In the genomic region with DNA sequence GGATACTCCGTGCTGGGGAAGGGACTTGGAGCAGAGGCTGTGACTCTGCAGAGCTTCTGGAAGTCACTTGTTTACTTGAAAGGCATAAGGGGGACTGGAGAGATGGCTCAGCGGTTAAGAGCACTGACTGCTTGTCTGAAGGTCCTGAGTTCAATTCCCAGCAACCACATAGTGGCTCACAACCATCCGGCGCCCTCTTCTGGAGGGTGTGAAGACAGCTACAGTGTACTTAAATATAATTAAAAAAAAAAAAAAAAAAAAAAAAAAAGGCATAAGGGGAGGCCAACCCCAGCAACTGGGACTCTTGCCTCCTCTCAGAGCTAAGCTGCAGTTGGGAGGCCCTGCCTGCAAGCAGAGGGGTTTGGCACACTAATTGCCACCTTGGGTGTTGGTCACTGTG, we compare ENCODE assay signal across 13 mouse cellular contexts. TPM values are rescaled to one million over a fixed set of nuclear protein-coding genes. Genes with fewer than 3 reads are reported as not detected.
DNase-seq lines count a peak whose midpoint lies in the region; ATAC-seq and TF ChIP-seq lines count a peak whose summit lies in the region.
"Had no signal": no experiment of that assay in that cellular context is flagged by ENCODE, and none has a peak within 500 bp of the region (broad histone marks: within the 10 kb centered on the region; RNA-seq: fewer than 3 reads in every experiment).

No protein-coding gene starts in this region.

- no peak overlapping the region for H3K27ac ChIP-seq in lung, embryonic 14.5 days (ENCODE audit: low read depth)
- H3K27ac ChIP-seq in midbrain, postnatal 0 days (ENCODE audit: low read depth, low read length), result peak overlapping the region; percentile 60

- peaks cover 6% of the 10 kb centered on the region for H3K4me1 ChIP-seq in lung, embryonic 14.5 days (ENCODE audit: insufficient read depth)
- 0 out of 2 replicates have a peak, but pooled peaks cover 2% of the 10 kb centered on the region for H3K4me1 ChIP-seq in midbrain, postnatal 0 days (ENCODE audit: insufficient read depth, low read length)

- ATAC-seq in lung, embryonic 14.5 days (ENCODE audit: insufficient read depth), result no peak
- ATAC-seq in midbrain, postnatal 0 days (ENCODE audit: low FRiP score), result no peak

- H3K4me3 ChIP-seq in lung, embryonic 14.5 days (ENCODE audit: low read depth, low read length), result no peak overlapping the region
- no peak overlapping the region for H3K4me3 ChIP-seq in midbrain, postnatal 0 days (ENCODE audit: low read depth, low read length)
- H3K4me3 ChIP-seq: erythroblast, embryonic 14.5 days had no signal

- H3K27me3 ChIP-seq in lung, embryonic 14.5 days (ENCODE audit: insufficient read depth, low read length), result no peaks in the 10 kb centered on the region
- H3K27me3 ChIP-seq in midbrain, postnatal 0 days (ENCODE audit: insufficient read depth, low read length), result no peaks in the 10 kb centered on the region

- H3K36me3 ChIP-seq in lung, embryonic 14.5 days (ENCODE audit: insufficient read depth), result no peaks in the 10 kb centered on the region
- H3K36me3 ChIP-seq in midbrain, postnatal 0 days (ENCODE audit: insufficient read depth, low read length), result no peaks in the 10 kb centered on the region

- 45% methylated on average over 4 of the region's 4 CpGs for WGBS in lung, embryonic 14.5 days
- 79% methylated on average over 4 of the region's 4 CpGs for WGBS in midbrain, postnatal 0 days

- no peak overlapping the region for H3K9ac ChIP-seq in lung, embryonic 14.5 days
- no peak overlapping the region for H3K9ac ChIP-seq in midbrain, postnatal 0 days (replicated peaks; ENCODE audit: low read length, poor library complexity, severe bottlenecking)

- 0 out of 2 replicates have a peak, but pooled peaks have one; percentile 18 for TF ChIP-seq CTCF in lung, embryonic 14.5 days (IDR thresholded peaks at IDR 0.05; ENCODE audit: low read depth)
- TF ChIP-seq CTCF in brain, embryonic 14.5 days (IDR thresholded peaks at IDR 0.05; ENCODE audit: borderline replicate concordance, extremely low read depth, insufficient read depth, insufficient read length), result no peak
- peak; percentile 35 for TF ChIP-seq CTCF in midbrain, postnatal 0 days (IDR thresholded peaks at IDR 0.05)

- no peak for TF ChIP-seq POLR2A in brain, embryonic 14.5 days (IDR thresholded peaks at IDR 0.05; ENCODE audit: borderline replicate concordance, extremely low read depth, insufficient read depth, insufficient read length, poor library complexity, severe bottlenecking)

- peak; percentile 36 for DNase-seq in embryo, embryonic 10 days (ENCODE audit: low spot score)
- no peak for DNase-seq in embryo, embryonic 11 days
- peak; percentile 16 for DNase-seq in lung, embryonic 14.5 days
- DNase-seq in lung, postnatal 10 days, result no peak
- DNase-seq in brain, embryonic 14.5 days (ENCODE audit: low read depth), result peak; percentile 17
- DNase-seq in midbrain, postnatal 0 days (ENCODE audit: low spot score), result no peak
- DNase-seq in gastrocnemius, adult 8-10 months (ENCODE audit: low spot score in 2 of 2), result no peak
- no peak for DNase-seq in layer of hippocampus, adult 11-12 months (ENCODE audit: low spot score)
- DNase-seq: cerebellum, adult 9-11 months; heart, adult 11 months had no signal

- H3K4me2 ChIP-seq in lung, embryonic 14.5 days, result no peak overlapping the region
- no peak overlapping the region for H3K4me2 ChIP-seq in midbrain, postnatal 0 days (ENCODE audit: low read depth, low read length, poor library complexity, severe bottlenecking)

- no peaks in the 10 kb centered on the region for H3K9me3 ChIP-seq in lung, embryonic 14.5 days (ENCODE audit: low read depth, low read length)
- no peaks in the 10 kb centered on the region for H3K9me3 ChIP-seq in midbrain, postnatal 0 days (ENCODE audit: low read length)

RNA-seq across cellular contexts. Expression of a gene that starts 24.7 kb away (rescaled TPM):
- 0.04 TPM in 1 of 2 replicates, not detected in the other for polyA plus RNA-seq in lung, embryonic 14.5 days (2014; fragmentation: Nextera tagmentation; extraction: Ambion mirVana)
- 18.0 and 25.0 TPM in 2 replicates for polyA plus RNA-seq in brain, embryonic 14.5 days (2012; rRNA removed)
- 43.4 and 50.1 TPM in 2 replicates for total RNA-seq in midbrain, postnatal 0 days (2014; rRNA removed)
- 14.8 and 15.3 TPM in 2 replicates for polyA plus RNA-seq in midbrain, postnatal 0 days (2015; fragmentation: Nextera tagmentation; extraction: Ambion mirVana)
- total RNA-seq in gastrocnemius, adult 8-10 months (2022), result not detected
- polyA plus RNA-seq: C2C12; erythroblast, embryonic 14.5 days; liver, embryonic 16.5 days had no signal

RNA-seq across cellular contexts. Expression of a gene that starts 31.4 kb away (rescaled TPM):
- polyA plus RNA-seq in lung, embryonic 14.5 days (2014; fragmentation: Nextera tagmentation; extraction: Ambion mirVana), result 3.6 and 3.9 TPM in 2 replicates
- 18.3 and 22.3 TPM in 2 replicates for polyA plus RNA-seq in brain, embryonic 14.5 days (2012; rRNA removed)
- total RNA-seq in midbrain, postnatal 0 days (2014; rRNA removed), result 15.6 and 21.7 TPM in 2 replicates
- polyA plus RNA-seq in midbrain, postnatal 0 days (2015; fragmentation: Nextera tagmentation; extraction: Ambion mirVana), result 8.9 and 9.3 TPM in 2 replicates
- 1 to 10 TPM; 5.6 to 9.4 (median 7.8) TPM for total RNA-seq in gastrocnemius, adult 8-10 months (2022)

RNA-seq across cellular contexts. Expression of a gene that starts 33.7 kb away (rescaled TPM):
- 157 and 169 TPM in 2 replicates for polyA plus RNA-seq in lung, embryonic 14.5 days (2014; fragmentation: Nextera tagmentation; extraction: Ambion mirVana)
- 29.5 and 34.1 TPM in 2 replicates for polyA plus RNA-seq in brain, embryonic 14.5 days (2012; rRNA removed)
- total RNA-seq in midbrain, postnatal 0 days (2014; rRNA removed), result 3.0 and 6.3 TPM in 2 replicates
- 10.3 and 14.8 TPM in 2 replicates for polyA plus RNA-seq in midbrain, postnatal 0 days (2015; fragmentation: Nextera tagmentation; extraction: Ambion mirVana)
- under 1 TPM; 0.24 to 0.51 (median 0.28) TPM for total RNA-seq in gastrocnemius, adult 8-10 months (2022)

RNA-seq across cellular contexts. Expression of a gene that starts 43.4 kb away (rescaled TPM):
- 0.61 and 0.82 TPM in 2 replicates for polyA plus RNA-seq in lung, embryonic 14.5 days (2014; fragmentation: Nextera tagmentation; extraction: Ambion mirVana)
- polyA plus RNA-seq in brain, embryonic 14.5 days (2012; rRNA removed), result 48.8 and 50.3 TPM in 2 replicates
- total RNA-seq in midbrain, postnatal 0 days (2014; rRNA removed), result 43.7 and 50.5 TPM in 2 replicates
- 9.4 and 9.5 TPM in 2 replicates for polyA plus RNA-seq in midbrain, postnatal 0 days (2015; fragmentation: Nextera tagmentation; extraction: Ambion mirVana)
- under 1 TPM; 0.19 to 0.54 (median 0.40) TPM for total RNA-seq in gastrocnemius, adult 8-10 months (2022)
- polyA plus RNA-seq: erythroblast, embryonic 14.5 days had no signal

RNA-seq across cellular contexts. Expression of a gene that starts 54.4 kb away (rescaled TPM):
- 60.0 and 62.7 TPM in 2 replicates for polyA plus RNA-seq in lung, embryonic 14.5 days (2014; fragmentation: Nextera tagmentation; extraction: Ambion mirVana)
- 71.3 and 98.0 TPM in 2 replicates for polyA plus RNA-seq in brain, embryonic 14.5 days (2012; rRNA removed)
- 163 and 181 TPM in 2 replicates for total RNA-seq in midbrain, postnatal 0 days (2014; rRNA removed)
- polyA plus RNA-seq in midbrain, postnatal 0 days (2015; fragmentation: Nextera tagmentation; extraction: Ambion mirVana), result 135 and 141 TPM in 2 replicates
- total RNA-seq in gastrocnemius, adult 8-10 months (2022), result 10 to 100 TPM; 23.7 to 31.3 (median 25.2) TPM

Comparison
In these comparisons a context has a peak if more than half of its experiments do, and no peak if none do; other contexts are left out.
1. DNase-seq: peak in embryo, embryonic 10 days (single experiment), lung, embryonic 14.5 days (single experiment) and brain, embryonic 14.5 days (single experiment); none in embryo, embryonic 11 days (single experiment), lung, postnatal 10 days (single experiment), midbrain, postnatal 0 days (single experiment), gastrocnemius, adult 8-10 months (0 of 2) and layer of hippocampus, adult 11-12 months (single experiment).
2. RNA of a gene that starts 24.7 kb away (polyA plus RNA-seq): 18.0 to 25.0 TPM in brain, embryonic 14.5 days and 14.8 to 15.3 TPM in midbrain, postnatal 0 days; 0.04 TPM in lung, embryonic 14.5 days; every median in the first group is over 10 times any median in the second.